Mouse (Mus musculus) limb, embryonic 13.5 days (tissue): ENCODE measurements at regions not wholly inside any gene's neighbourhood (a gene's known extent, or its start where the extent isn't known, plus 50 kb on each side); places are given as distances from the start of the nearest gene placed in this dataset.

Experiments
- ATAC-seq: fragments of 200-750 bp; cut with Nextera tagmentation; 2 replicates; pipeline ENCODE4 v1.8.0; 2017; ENCODE audit warnings: low read depth, moderate number of reproducible peaks, moderate TSS enrichment; ENCODE audit not compliant: low FRiP score
- H3K27ac ChIP-seq: fragments of 300-500 bp; sonication (generic); 2 replicates; pipeline ENCODE4 v1.5.1; 2015; ENCODE audit warnings: inconsistent platforms, mild to moderate bottlenecking, moderate library complexity
- H3K27me3 ChIP-seq: fragments of 300-500 bp; sonication (generic); 2 replicates; pipeline ENCODE4 v1.6.1; 2015; ENCODE audit warnings: mild to moderate bottlenecking, inconsistent platforms
- H3K36me3 ChIP-seq: fragments of 300-500 bp; sonication (generic); 2 replicates; pipeline ENCODE4 v1.6.1; 2015; ENCODE audit warnings: inconsistent platforms, mild to moderate bottlenecking, moderate library complexity
- H3K4me1 ChIP-seq: fragments of 300-500 bp; sonication (generic); 2 replicates; pipeline ENCODE4 v1.6.1; 2015; ENCODE audit warnings: inconsistent platforms
- H3K4me2 ChIP-seq: fragments of 300-500 bp; sonication (generic); replicated peaks from 2 replicates; pipeline ENCODE4 v1.6.1; 2015; ENCODE audit warnings: inconsistent platforms, mild to moderate bottlenecking, moderate library complexity
- H3K4me3 ChIP-seq: fragments of 300-500 bp; sonication (generic); 2 replicates; pipeline ENCODE4 v1.5.1; 2015; ENCODE audit warnings: moderate library complexity, mild to moderate bottlenecking, inconsistent platforms
- H3K9ac ChIP-seq: fragments of 300-500 bp; sonication (generic); 2 replicates; pipeline ENCODE4 v1.6.1; 2015; ENCODE audit warnings: mild to moderate bottlenecking, inconsistent platforms
- H3K9me3 ChIP-seq: fragments of 300-500 bp; sonication (generic); 2 replicates; pipeline ENCODE4 v1.6.1; 2016; ENCODE audit warnings: inconsistent platforms
- WGBS: fragments of 180-500 bp; shearing (Covaris S2); methylation state at CpG from one replicate; pipeline ENCODE4 v1.1.7; 2015; 5-methylcytosine and 5-hydroxymethylcytosine counted together

DNA sequence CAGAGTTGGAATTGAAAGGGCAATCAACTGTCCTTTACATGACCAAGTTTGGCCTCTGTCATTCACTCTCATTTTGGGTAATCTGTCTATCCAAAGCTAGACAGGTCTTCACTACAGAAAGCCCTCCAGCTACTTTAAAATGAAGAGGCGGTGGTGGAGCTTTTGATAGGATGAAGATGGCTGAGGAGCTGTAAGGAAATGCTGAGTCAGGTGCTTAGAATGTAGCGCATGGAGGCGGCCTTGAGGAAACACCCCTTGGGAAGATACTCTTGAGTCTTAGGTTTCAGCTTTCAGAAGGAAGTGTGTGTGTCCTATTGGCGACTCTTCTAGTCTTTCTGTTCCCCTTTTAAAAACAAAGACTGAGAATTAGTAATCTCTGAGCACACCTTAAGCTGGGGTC, 214.4 kb upstream of the Osr1 start:
- Histone ChIP-seq H3K4me3 (no peak overlapping the region), H3K27me3 (no peaks in the 10 kb centered on the region), H3K4me1 (peaks cover 10% of the 10 kb centered on the region), H3K36me3 (no peaks in the 10 kb centered on the region), H3K4me2 (no peak overlapping the region), H3K9me3 (no peaks in the 10 kb centered on the region), H3K9ac (no peak overlapping the region), H3K27ac (no peak overlapping the region)
- ATAC-seq = no peak
- 83% methylated on average over 4 of the region's 4 CpGs for whole genome bisulfite sequencing

DNA sequence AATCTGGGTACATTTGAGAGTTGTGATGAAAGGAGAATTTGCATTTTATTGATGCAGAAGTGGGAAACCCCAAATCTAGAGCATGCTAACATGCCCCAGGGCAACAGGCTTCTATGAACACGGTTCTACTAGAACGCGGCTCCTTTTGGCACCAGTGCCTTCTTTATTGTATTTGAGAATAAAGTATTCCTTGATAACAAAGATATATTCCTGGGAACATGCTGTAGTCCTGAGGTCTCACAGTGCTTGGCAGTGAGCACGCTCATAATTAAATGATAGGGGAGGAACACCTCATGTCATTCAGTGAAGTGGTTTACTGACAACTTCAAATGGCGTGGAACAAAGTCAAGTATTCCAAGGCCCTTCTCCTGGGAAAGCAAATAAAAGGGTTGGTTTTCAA, 212.1 kb upstream of the Osr1 start:
- no peak overlapping the region for H3K4me2 ChIP-seq
- no peak for ATAC-seq
- H3K4me1 ChIP-seq = peaks cover 10% of the 10 kb centered on the region
- H3K36me3 ChIP-seq = no peaks in the 10 kb centered on the region
- no peak overlapping the region for H3K4me3 ChIP-seq
- H3K27me3 ChIP-seq = no peaks in the 10 kb centered on the region
- no peaks in the 10 kb centered on the region for H3K9me3 ChIP-seq
- H3K9ac ChIP-seq = no peak overlapping the region
- H3K27ac ChIP-seq = no peak overlapping the region
- 88% methylated on average over 5 of the region's 5 CpGs for WGBS

DNA sequence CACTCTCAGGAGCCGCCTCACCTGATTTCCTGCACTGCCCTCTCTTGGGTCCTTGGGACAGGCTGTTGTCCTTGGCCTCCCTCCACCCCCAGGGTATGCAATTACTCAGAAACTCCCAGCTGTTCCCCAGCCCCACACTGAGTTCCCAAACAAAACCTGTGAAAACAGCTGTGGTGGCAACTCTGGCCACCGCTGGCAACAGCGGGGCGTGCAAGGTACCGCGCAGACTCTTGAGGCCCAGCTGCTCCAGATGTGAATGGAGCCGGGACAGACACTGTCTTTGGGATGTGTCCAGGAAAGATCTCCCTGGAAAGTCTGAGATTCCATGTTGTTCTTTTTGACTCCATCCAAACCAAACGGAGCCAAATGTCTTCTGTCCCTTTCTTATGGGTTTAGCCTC, 211.0 kb upstream of the Osr1 start:
- Histone ChIP-seq H3K9me3 (no peaks in the 10 kb centered on the region), H3K36me3 (no peaks in the 10 kb centered on the region), H3K4me1 (peaks cover 10% of the 10 kb centered on the region), H3K27me3 (no peaks in the 10 kb centered on the region), H3K4me3 (no peak overlapping the region), H3K9ac (no peak overlapping the region), H3K4me2 (no peak overlapping the region), H3K27ac (no peak overlapping the region)
- WGBS = 31% methylated on average over 8 of the region's 8 CpGs
- ATAC-seq = peak; percentile 44; the same call in 1 of the 2 replicates

GRCm38 (mm10) chr12:9365931-9366330, 204.0 kb upstream of the Osr1 start:
- Histone ChIP-seq H3K27me3 (no peaks in the 10 kb centered on the region), H3K27ac (no peak overlapping the region), H3K36me3 (no peaks in the 10 kb centered on the region), H3K4me3 (no peak overlapping the region), H3K9me3 (no peaks in the 10 kb centered on the region), H3K4me2 (no peak overlapping the region), H3K9ac (no peak overlapping the region), H3K4me1 (peaks cover 20% of the 10 kb centered on the region)
- WGBS = 74% methylated on average over 1 of the region's 1 CpGs
- ATAC-seq = no peak

DNA sequence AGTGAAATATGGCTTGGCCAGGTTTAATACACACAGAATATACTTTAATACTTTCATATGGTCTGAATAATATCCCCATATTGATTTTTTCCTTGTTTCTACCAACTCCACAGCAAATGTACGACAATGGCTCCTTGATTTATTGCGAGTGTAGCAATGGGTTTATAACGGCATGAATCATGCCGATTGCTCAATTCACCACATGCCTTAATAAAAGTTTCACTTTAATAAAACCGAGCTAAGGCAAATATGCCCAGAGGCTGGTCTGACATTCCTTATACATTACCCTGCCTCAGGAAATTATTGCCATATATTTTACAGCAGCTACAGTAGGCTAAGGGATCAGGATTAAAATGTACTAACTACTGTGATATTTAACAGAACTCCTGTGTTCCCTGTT, 201.2 kb upstream of the Osr1 start:
- H3K9ac ChIP-seq = no peak overlapping the region
- H3K36me3 ChIP-seq = no peaks in the 10 kb centered on the region
- 0 out of 2 replicates have a peak overlapping the region, but pooled peaks have one; percentile 9 for H3K4me2 ChIP-seq
- peak; percentile 88 for ATAC-seq
- H3K4me3 ChIP-seq = no peak overlapping the region
- peaks cover 20% of the 10 kb centered on the region for H3K4me1 ChIP-seq
- no peaks in the 10 kb centered on the region for H3K27me3 ChIP-seq
- H3K27ac ChIP-seq = no peak overlapping the region; the same call in 1 of the 2 replicates
- H3K9me3 ChIP-seq = no peaks in the 10 kb centered on the region
- 20% methylated on average over 5 of the region's 5 CpGs for WGBS

- no peak for ATAC-seq
- H3K4me1 ChIP-seq = peaks cover 18% of the 10 kb centered on the region
- no peaks in the 10 kb centered on the region for H3K36me3 ChIP-seq
- no peaks in the 10 kb centered on the region for H3K9me3 ChIP-seq
- no peaks in the 10 kb centered on the region for H3K27me3 ChIP-seq
- H3K27ac ChIP-seq = no peak overlapping the region
- no peak overlapping the region for H3K9ac ChIP-seq
- no peak overlapping the region for H3K4me2 ChIP-seq
- no peak overlapping the region for H3K4me3 ChIP-seq
- 53% methylated on average over 3 of the region's 3 CpGs for WGBS
Observed at GRCm38 (mm10) chr12:9401956-9402355, 168.0 kb upstream of the Osr1 start.

GRCm38 (mm10) chr12:9404981-9405380, 164.9 kb upstream of the Osr1 start:
- Histone ChIP-seq H3K27ac (peak overlapping the region; percentile 35), H3K9me3 (no peaks in the 10 kb centered on the region), H3K36me3 (no peaks in the 10 kb centered on the region), H3K9ac (no peak overlapping the region), H3K4me2 (no peak overlapping the region), H3K27me3 (no peaks in the 10 kb centered on the region), H3K4me1 (peaks cover 18% of the 10 kb centered on the region), H3K4me3 (no peak overlapping the region)
- 0 out of 2 replicates have a peak, but pooled peaks have one; percentile 59 for ATAC-seq
- WGBS = 40% methylated on average over 7 of the region's 7 CpGs

DNA sequence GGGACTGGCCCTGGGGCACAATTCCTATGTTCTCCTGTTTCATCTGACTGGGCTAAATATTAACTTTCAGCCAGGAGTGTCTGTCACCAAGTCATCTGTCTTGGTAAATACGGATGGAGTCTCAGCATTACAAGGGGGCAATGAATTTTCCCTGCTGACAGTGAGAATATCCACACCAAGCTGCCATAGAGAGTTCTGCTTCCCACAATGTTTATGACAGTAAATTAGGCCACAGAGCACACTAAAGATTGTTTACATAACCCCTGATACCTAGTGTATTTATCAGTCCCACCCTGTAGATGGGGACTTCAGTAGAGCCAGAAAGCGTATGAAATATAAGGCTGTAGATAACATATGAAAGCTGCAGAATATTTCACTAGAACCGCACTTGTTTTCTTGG, 150.6 kb upstream of the Osr1 start:
- Histone ChIP-seq H3K9me3 (no peaks in the 10 kb centered on the region), H3K4me2 (no peak overlapping the region), H3K27me3 (no peaks in the 10 kb centered on the region), H3K4me3 (no peak overlapping the region), H3K36me3 (no peaks in the 10 kb centered on the region), H3K9ac (no peak overlapping the region), H3K27ac (no peak overlapping the region), H3K4me1 (no peaks in the 10 kb centered on the region)
- ATAC-seq = no peak
- WGBS = 56% methylated on average over 3 of the region's 3 CpGs

DNA sequence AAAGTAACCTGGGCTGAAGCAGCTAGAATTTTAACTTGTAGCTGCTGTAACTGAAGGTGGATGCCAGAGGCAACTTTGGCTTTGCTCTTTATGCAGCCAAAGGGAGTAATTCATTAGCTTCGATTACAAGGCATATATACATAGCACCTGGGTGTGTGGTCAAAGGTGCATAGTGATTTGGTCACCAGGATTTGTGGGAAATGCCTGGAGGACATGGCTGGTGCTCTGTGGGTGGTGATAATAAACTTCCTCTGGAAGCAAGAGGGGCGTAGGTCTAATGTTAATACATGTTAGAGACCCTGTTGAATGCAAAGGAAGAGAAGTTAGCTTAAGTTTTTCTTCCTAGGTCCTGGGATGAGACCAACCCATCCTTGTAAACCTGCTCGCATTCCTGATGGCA, 139.3 kb upstream of the Osr1 start:
- H3K9me3 ChIP-seq = no peaks in the 10 kb centered on the region
- no peak overlapping the region for H3K9ac ChIP-seq
- no peak overlapping the region for H3K4me3 ChIP-seq
- peak; percentile 54; the same call in 1 of the 2 replicates for ATAC-seq
- no peak overlapping the region for H3K4me2 ChIP-seq
- peaks cover 8% of the 10 kb centered on the region for H3K4me1 ChIP-seq
- whole genome bisulfite sequencing = 30% methylated on average over 3 of the region's 3 CpGs
- H3K27ac ChIP-seq = no peak overlapping the region
- no peaks in the 10 kb centered on the region for H3K27me3 ChIP-seq
- H3K36me3 ChIP-seq = no peaks in the 10 kb centered on the region

DNA sequence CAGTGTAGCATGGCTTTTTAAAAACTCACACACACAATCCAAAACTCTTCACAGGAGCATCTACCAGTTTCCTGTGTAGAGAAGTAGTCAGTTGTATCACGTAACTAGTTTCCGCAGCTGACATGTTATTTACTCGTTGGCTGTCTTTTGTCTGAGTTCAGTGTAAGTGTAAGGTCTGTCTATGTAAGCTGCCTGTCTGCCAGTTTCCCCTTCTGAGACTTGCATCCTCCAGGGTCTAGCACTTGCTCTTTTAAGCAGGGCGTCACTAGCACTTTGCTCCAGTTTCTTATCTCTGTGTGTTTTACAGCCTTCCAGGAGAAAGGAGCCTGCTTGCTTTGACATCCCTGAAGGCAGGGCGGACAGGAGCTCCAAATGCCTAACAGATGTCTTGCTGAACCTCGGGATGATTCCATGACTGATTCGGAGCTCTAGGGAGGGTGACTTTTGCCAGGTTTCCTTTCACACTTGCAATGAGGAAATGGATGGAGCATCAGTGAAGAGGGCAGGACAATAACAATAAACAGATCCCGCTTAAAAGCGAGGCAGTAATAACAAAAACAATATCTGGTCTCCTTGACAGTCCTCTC, 131.2 kb upstream of the Osr1 start:
- no peak overlapping the region for H3K27ac ChIP-seq

DNA sequence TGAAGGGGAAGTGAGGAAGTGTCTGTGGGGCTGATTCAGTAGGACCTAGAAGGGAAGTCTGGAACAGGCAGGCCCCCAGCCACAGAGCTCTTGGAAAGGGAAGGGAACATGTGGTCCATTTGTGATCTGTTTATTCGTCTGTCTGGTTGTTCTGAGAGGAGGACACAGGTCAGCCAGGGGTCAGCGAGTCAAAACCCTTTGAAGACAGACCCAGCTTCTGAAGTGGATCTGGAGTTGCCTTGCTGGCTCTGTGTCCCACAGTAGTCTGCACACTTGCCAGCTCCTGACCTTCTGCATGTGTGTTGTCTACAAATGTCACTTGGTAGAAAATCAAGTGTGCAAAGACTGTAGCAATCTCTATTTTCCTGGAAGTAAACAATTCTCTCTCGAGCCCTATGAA, 119.3 kb upstream of the Osr1 start:
- Histone ChIP-seq H3K4me3 (no peak overlapping the region), H3K4me2 (no peak overlapping the region), H3K27ac (no peak overlapping the region), H3K4me1 (no peaks in the 10 kb centered on the region), H3K36me3 (no peaks in the 10 kb centered on the region), H3K9me3 (peaks cover 4% of the 10 kb centered on the region; the same call in 1 of the 2 replicates), H3K9ac (no peak overlapping the region), H3K27me3 (no peaks in the 10 kb centered on the region)
- 19% methylated on average over 3 of the region's 3 CpGs for WGBS
- no peak for ATAC-seq

More for the DNA sequence above, 131.2 kb upstream of the Osr1 start:
- Histone ChIP-seq H3K4me2 (peak overlapping the region; percentile 34), H3K36me3 (no peaks in the 10 kb centered on the region), H3K4me3 (no peak overlapping the region), H3K9me3 (no peaks in the 10 kb centered on the region), H3K9ac (no peak overlapping the region), H3K27me3 (peaks cover 17% of the 10 kb centered on the region; the same call in 1 of the 2 replicates), H3K4me1 (peaks cover 8% of the 10 kb centered on the region; the same call in 1 of the 2 replicates)
- WGBS = 23% methylated on average over 9 of the region's 9 CpGs
- ATAC-seq = no peak

- WGBS = 52% methylated on average over 3 of the region's 3 CpGs
- no peak for ATAC-seq
- Histone ChIP-seq H3K4me1 (peaks cover 4% of the 10 kb centered on the region; the same call in 1 of the 2 replicates), H3K36me3 (no peaks in the 10 kb centered on the region), H3K4me3 (no peak overlapping the region), H3K9ac (no peak overlapping the region), H3K27ac (no peak overlapping the region; the same call in 1 of the 2 replicates), H3K4me2 (no peak overlapping the region), H3K9me3 (no peaks in the 10 kb centered on the region), H3K27me3 (no peaks in the 10 kb centered on the region)
Observed at GRCm38 (mm10) chr12:9460193-9460592, 109.7 kb upstream of the Osr1 start.
